Comparison of ENCODE assay signal across 16 mouse cellular contexts in the genomic region with DNA sequence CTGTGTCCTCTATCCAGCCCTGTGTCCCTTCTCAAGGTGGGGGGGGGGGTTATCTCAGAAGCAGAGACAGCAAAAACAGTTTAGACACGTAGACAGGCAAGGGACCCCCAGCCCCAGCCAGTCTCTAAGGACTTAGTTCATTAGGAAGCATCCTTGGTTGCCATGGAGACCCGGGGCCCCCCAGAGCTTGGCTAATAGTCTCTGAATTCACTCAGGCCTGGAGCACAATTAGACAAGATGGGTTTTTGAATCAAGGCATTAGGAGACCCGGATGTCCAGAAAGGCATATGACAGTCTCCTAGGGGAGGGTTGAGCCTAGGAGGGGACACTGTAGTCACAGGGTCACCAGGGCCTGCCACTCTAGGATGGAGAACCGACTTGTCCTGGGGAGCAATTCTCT. TPM values are rescaled to one million over a fixed set of nuclear protein-coding genes. Genes with fewer than 3 reads are reported as not detected.
DNase-seq lines count a peak whose midpoint lies in the region; ATAC-seq and TF ChIP-seq lines count a peak whose summit lies in the region.
"Had no signal": no experiment of that assay in that cellular context is flagged by ENCODE, and none has a peak within 500 bp of the region (broad histone marks: within the 10 kb centered on the region; RNA-seq: fewer than 3 reads in every experiment).

No protein-coding gene starts in this region.

- TF ChIP-seq EP300 in liver, postnatal 0 days (IDR thresholded peaks at IDR 0.05; ENCODE audit: low read depth) = no peak

- peak; percentile 54 for DNase-seq in cerebellum, adult 11-12 months
- no peak for DNase-seq in cerebellum, adult 8-10 months
- peak; percentile 42 for DNase-seq in ES-CJ7 (ENCODE audit: low read depth, low spot score)
- peak; percentile 54 for DNase-seq in hindbrain, embryonic 11.5 days (ENCODE audit: low spot score)
- DNase-seq in midbrain, embryonic 14.5 days = peak; percentile 71
- no peak for DNase-seq in Muller cell, postnatal 12 days (ENCODE audit: inconsistent ontology term)
- no peak for DNase-seq in liver, postnatal 0 days
- DNase-seq: adrenal gland, adult 8-10 months; cerebellum, postnatal 36 days; layer of hippocampus, adult 9-11 months; right cerebral cortex, postnatal 4 days had no signal

- no peaks in the 10 kb centered on the region for H3K36me3 ChIP-seq in hindbrain, embryonic 11.5 days (ENCODE audit: control insufficient read depth, insufficient read depth, low read length)
- no peaks in the 10 kb centered on the region for H3K36me3 ChIP-seq in midbrain, embryonic 14.5 days (ENCODE audit: control insufficient read depth, insufficient read depth, low read length)
- H3K36me3 ChIP-seq in kidney, embryonic 16.5 days (ENCODE audit: insufficient read depth, low read length) = no peaks in the 10 kb centered on the region
- H3K36me3 ChIP-seq in liver, postnatal 0 days (replicated peaks; ENCODE audit: insufficient read depth, low read length) = no peaks in the 10 kb centered on the region
- H3K36me3 ChIP-seq: embryonic facial prominence, embryonic 15.5 days; limb, embryonic 10.5 days had no signal

- no peak for TF ChIP-seq CTCF in liver, postnatal 0 days (IDR thresholded peaks at IDR 0.05; ENCODE audit: low read depth)

- no peaks in the 10 kb centered on the region for H3K9me3 ChIP-seq in hindbrain, embryonic 11.5 days (ENCODE audit: control insufficient read depth, low read length)
- no peaks in the 10 kb centered on the region for H3K9me3 ChIP-seq in midbrain, embryonic 14.5 days (ENCODE audit: control insufficient read depth, low read length)
- H3K9me3 ChIP-seq in kidney, embryonic 16.5 days (ENCODE audit: low read length) = no peaks in the 10 kb centered on the region
- no peaks in the 10 kb centered on the region for H3K9me3 ChIP-seq in liver, postnatal 0 days (ENCODE audit: low read length)
- H3K9me3 ChIP-seq: embryonic facial prominence, embryonic 15.5 days; limb, embryonic 10.5 days had no signal

- no peak overlapping the region for H3K4me3 ChIP-seq in hindbrain, embryonic 11.5 days (ENCODE audit: low read depth, low read length)
- H3K4me3 ChIP-seq in midbrain, embryonic 14.5 days (replicated peaks; ENCODE audit: low read depth, low read length) = no peak overlapping the region
- no peak overlapping the region for H3K4me3 ChIP-seq in kidney, embryonic 16.5 days (ENCODE audit: low read length)
- H3K4me3 ChIP-seq in liver, postnatal 0 days (ENCODE audit: low read depth, low read length) = no peak overlapping the region
- H3K4me3 ChIP-seq: embryonic facial prominence, embryonic 15.5 days; limb, embryonic 10.5 days had no signal

- peaks cover 24% of the 10 kb centered on the region for H3K4me1 ChIP-seq in hindbrain, embryonic 11.5 days (replicated peaks; ENCODE audit: control insufficient read depth, insufficient read depth, low read length)
- H3K4me1 ChIP-seq in midbrain, embryonic 14.5 days (ENCODE audit: control insufficient read depth, insufficient read depth, low read length) = peaks cover 59% of the 10 kb centered on the region
- H3K4me1 ChIP-seq in kidney, embryonic 16.5 days (ENCODE audit: insufficient read depth, low read length) = peaks cover 38% of the 10 kb centered on the region
- H3K4me1 ChIP-seq in liver, postnatal 0 days (ENCODE audit: insufficient read depth) = no peaks in the 10 kb centered on the region

- ATAC-seq in hindbrain, embryonic 11.5 days (ENCODE audit: low FRiP score) = peak; percentile 63
- no peak for ATAC-seq in midbrain, embryonic 14.5 days (ENCODE audit: low FRiP score, low TSS enrichment)
- no peak for ATAC-seq in kidney, embryonic 16.5 days (ENCODE audit: low FRiP score, low TSS enrichment)
- no peak for ATAC-seq in liver, postnatal 0 days

- H3K4me2 ChIP-seq in hindbrain, embryonic 11.5 days (replicated peaks; ENCODE audit: low read depth, low read length) = no peak overlapping the region
- no peak overlapping the region for H3K4me2 ChIP-seq in midbrain, embryonic 14.5 days (ENCODE audit: low read length)
- H3K4me2 ChIP-seq in kidney, embryonic 16.5 days (replicated peaks; ENCODE audit: low read depth, low read length) = no peak overlapping the region
- H3K4me2 ChIP-seq in liver, postnatal 0 days (ENCODE audit: low read depth, low read length) = no peak overlapping the region
- H3K4me2 ChIP-seq: embryonic facial prominence, embryonic 15.5 days had no signal

- no peak overlapping the region for H3K27ac ChIP-seq in hindbrain, embryonic 11.5 days (ENCODE audit: low read depth, low read length)
- H3K27ac ChIP-seq in midbrain, embryonic 14.5 days (replicated peaks; ENCODE audit: low read depth, low read length) = peak overlapping the region; percentile 33; the same call in 1 of the 2 replicates
- H3K27ac ChIP-seq in kidney, embryonic 16.5 days (ENCODE audit: low read length) = no peak overlapping the region
- no peak overlapping the region for H3K27ac ChIP-seq in liver, postnatal 0 days (ENCODE audit: low read depth)
- H3K27ac ChIP-seq: embryonic facial prominence, embryonic 15.5 days; kidney, postnatal 0 days; limb, embryonic 10.5 days; liver, embryonic 14.5 days had no signal

- no peak overlapping the region for H3K9ac ChIP-seq in hindbrain, embryonic 11.5 days (ENCODE audit: low read depth, low read length)
- no peak overlapping the region for H3K9ac ChIP-seq in midbrain, embryonic 14.5 days (replicated peaks; ENCODE audit: low read length)
- H3K9ac ChIP-seq in kidney, embryonic 16.5 days (replicated peaks; ENCODE audit: low read length) = no peak overlapping the region
- H3K9ac ChIP-seq in liver, postnatal 0 days (replicated peaks) = no peak overlapping the region
- H3K9ac ChIP-seq: embryonic facial prominence, embryonic 15.5 days; liver, embryonic 14.5 days had no signal

- WGBS in hindbrain, embryonic 11.5 days = 43% methylated on average over 4 of the region's 4 CpGs
- WGBS in midbrain, embryonic 14.5 days = 18% methylated on average over 4 of the region's 4 CpGs
- WGBS in kidney, embryonic 16.5 days = 65% methylated on average over 4 of the region's 4 CpGs
- WGBS in liver, postnatal 0 days (ENCODE audit: insufficient replicate concordance) = 52% methylated on average over 4 of the region's 4 CpGs

- 0 out of 2 replicates have a peak, but pooled peaks cover 2% of the 10 kb centered on the region for H3K27me3 ChIP-seq in hindbrain, embryonic 11.5 days (ENCODE audit: control insufficient read depth, insufficient read depth, low read length)
- no peaks in the 10 kb centered on the region for H3K27me3 ChIP-seq in midbrain, embryonic 14.5 days (ENCODE audit: control insufficient read depth, insufficient read depth, low read length)
- H3K27me3 ChIP-seq in kidney, embryonic 16.5 days (ENCODE audit: insufficient read depth, low read length) = no peaks in the 10 kb centered on the region
- no peaks in the 10 kb centered on the region for H3K27me3 ChIP-seq in liver, postnatal 0 days (ENCODE audit: insufficient read depth, low read length)
- H3K27me3 ChIP-seq: embryonic facial prominence, embryonic 15.5 days had no signal

RNA-seq across cellular contexts. Expression of gene Coro2b, which starts 18.3 kb away (rescaled TPM):
- 19.5 and 20.5 TPM in 2 replicates for polyA plus RNA-seq in hindbrain, embryonic 11.5 days (2014; fragmentation: Nextera tagmentation; extraction: Ambion mirVana)
- polyA plus RNA-seq in midbrain, embryonic 14.5 days (2014; fragmentation: Nextera tagmentation; extraction: Ambion mirVana) = 33.2 and 34.5 TPM in 2 replicates
- polyA plus RNA-seq in kidney, embryonic 16.5 days (2015; fragmentation: Nextera tagmentation; extraction: Ambion mirVana) = 19.9 and 22.1 TPM in 2 replicates
- polyA plus RNA-seq in liver, postnatal 0 days (2015; fragmentation: Nextera tagmentation; extraction: Ambion mirVana) = 0.87 and 0.89 TPM in 2 replicates

Comparison
In these comparisons a context has a peak if more than half of its experiments do, and no peak if none do; other contexts are left out.
1. DNase-seq: peak in cerebellum, adult 11-12 months (single experiment), ES-CJ7 (single experiment), hindbrain, embryonic 11.5 days (single experiment) and midbrain, embryonic 14.5 days (single experiment); none in cerebellum, adult 8-10 months (single experiment), Muller cell, postnatal 12 days (single experiment) and liver, postnatal 0 days (single experiment).
2. RNA of gene Coro2b, which starts 18.3 kb away (polyA plus RNA-seq): 33.2 to 34.5 TPM in midbrain, embryonic 14.5 days, 19.5 to 20.5 TPM in hindbrain, embryonic 11.5 days and 19.9 to 22.1 TPM in kidney, embryonic 16.5 days; 0.87 to 0.89 TPM in liver, postnatal 0 days; every median in the first group is over 10 times any median in the second.